Mouse (Mus musculus) heart, embryonic 13.5 days (tissue): ENCODE data around the gene Cxcl14. TPM values are rescaled to one million over a fixed set of nuclear protein-coding genes. Genes with fewer than 3 reads are reported as not detected.

Experiments
- ATAC-seq: fragments of 200-750 bp; cut with Nextera tagmentation; 2 replicates; pipeline ENCODE4 v1.8.0; 2017; ENCODE audit warnings: moderate TSS enrichment; ENCODE audit not compliant: insufficient number of reproducible peaks, low FRiP score, low TSS enrichment; ENCODE audit errors: extremely low read depth
- H3K27ac ChIP-seq: fragments of 300-500 bp; sonication (generic); replicated peaks from 2 replicates; pipeline ENCODE4 v1.5.1; 2015; ENCODE audit warnings: moderate library complexity, mild to moderate bottlenecking, inconsistent platforms
- H3K27me3 ChIP-seq: fragments of 300-500 bp; sonication (generic); replicated peaks from 2 replicates; pipeline ENCODE4 v1.6.1; 2015; ENCODE audit warnings: mild to moderate bottlenecking, inconsistent platforms
- H3K36me3 ChIP-seq: fragments of 300-500 bp; sonication (generic); 2 replicates; pipeline ENCODE4 v1.6.1; 2015; ENCODE audit warnings: mild to moderate bottlenecking, inconsistent platforms
- H3K4me1 ChIP-seq: fragments of 300-500 bp; sonication (generic); 2 replicates; pipeline ENCODE4 v1.6.1; 2015; ENCODE audit warnings: inconsistent platforms
- H3K4me2 ChIP-seq: fragments of 300-500 bp; sonication (generic); 2 replicates; pipeline ENCODE4 v1.6.1; 2015; ENCODE audit warnings: inconsistent platforms, mild to moderate bottlenecking, moderate library complexity
- H3K4me3 ChIP-seq: fragments of 300-500 bp; sonication (generic); 2 replicates; pipeline ENCODE4 v1.5.1; 2015; ENCODE audit warnings: moderate library complexity, mild to moderate bottlenecking, inconsistent platforms
- H3K9ac ChIP-seq: fragments of 300-500 bp; sonication (generic); 2 replicates; pipeline ENCODE4 v1.6.1; 2015; ENCODE audit warnings: inconsistent platforms, mild to moderate bottlenecking, moderate library complexity
- H3K9me3 ChIP-seq: fragments of 300-500 bp; sonication (generic); 2 replicates; pipeline ENCODE4 v1.6.1; 2016; ENCODE audit warnings: inconsistent platforms
- WGBS: fragments of 180-500 bp; shearing (Covaris S2); methylation state at CpG from one replicate; pipeline ENCODE4 v1.1.7; 2015; ENCODE audit warnings: mixed read lengths; 5-methylcytosine and 5-hydroxymethylcytosine counted together
- polyA plus RNA-seq: library from polyadenylated mRNA; unstranded; fragments of >200 nt; fragmentation: Nextera tagmentation; extraction: Ambion mirVana; gene quantifications from 2 replicates; pipeline ENCODE4 v1.2.1, GENCODE M21; 2015

The Cxcl14 gene
- polyA plus RNA-seq, 1 experiment from 2014 or later = 1.9 TPM

DNA sequence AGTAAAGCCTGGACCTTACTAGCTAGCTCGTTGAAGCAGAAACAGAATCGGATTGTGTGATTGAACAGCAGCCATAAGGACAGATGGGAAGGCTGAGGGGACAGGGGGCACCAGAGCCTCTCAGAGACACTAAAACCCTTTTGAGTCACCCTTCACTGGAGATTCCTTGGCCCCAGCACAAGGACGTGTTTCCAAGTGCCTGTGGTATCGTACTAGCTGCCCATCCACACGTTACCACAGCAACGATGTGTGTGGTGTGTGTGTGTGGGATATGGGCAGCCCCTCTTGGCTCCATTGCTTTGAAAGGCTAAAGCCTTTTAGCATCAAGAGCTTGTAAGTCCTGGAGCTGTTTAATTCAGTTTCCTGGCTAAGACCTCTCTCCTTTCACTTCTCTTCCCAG is 33.4 kb upstream of the Cxcl14 start:
- 70% methylated on average over 6 of the region's 6 CpGs for WGBS
- ATAC-seq = no peak
- no peak overlapping the region for H3K9ac ChIP-seq
- H3K4me3 ChIP-seq = no peak overlapping the region
- H3K9me3 ChIP-seq = no peaks in the 10 kb centered on the region
- peaks cover 12% of the 10 kb centered on the region for H3K27me3 ChIP-seq
- no peak overlapping the region for H3K4me2 ChIP-seq
- H3K27ac ChIP-seq = no peak overlapping the region
- 0 out of 2 replicates have a peak, but pooled peaks cover under 1% of the 10 kb centered on the region for H3K4me1 ChIP-seq
- H3K36me3 ChIP-seq = no peaks in the 10 kb centered on the region

DNA sequence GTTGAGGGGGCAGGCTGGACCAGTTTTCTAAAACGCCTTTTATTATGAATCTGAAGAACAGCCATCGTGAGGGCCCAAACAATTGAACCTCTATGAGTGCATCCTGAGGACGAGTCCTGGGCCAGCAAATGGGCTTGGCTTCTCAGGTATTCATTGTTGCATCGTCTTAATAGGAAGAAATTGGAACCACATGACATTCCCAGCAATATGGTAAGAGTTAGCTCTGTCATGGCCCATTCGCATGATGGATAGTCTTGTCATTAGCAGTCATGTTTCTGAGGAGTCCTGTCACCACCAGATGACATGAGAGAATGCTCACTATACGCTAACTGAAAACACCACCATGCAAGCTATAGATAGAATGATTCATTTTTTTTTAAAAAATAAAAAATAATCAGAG is 32.8 kb upstream of the Cxcl14 start:
- Histone ChIP-seq H3K9ac (no peak overlapping the region), H3K27me3 (peaks cover 12% of the 10 kb centered on the region), H3K27ac (no peak overlapping the region), H3K9me3 (no peaks in the 10 kb centered on the region), H3K4me1 (no peaks in the 10 kb centered on the region), H3K4me3 (no peak overlapping the region), H3K36me3 (no peaks in the 10 kb centered on the region), H3K4me2 (no peak overlapping the region)
- 74% methylated on average over 6 of the region's 6 CpGs for WGBS
- no peak for ATAC-seq

DNA sequence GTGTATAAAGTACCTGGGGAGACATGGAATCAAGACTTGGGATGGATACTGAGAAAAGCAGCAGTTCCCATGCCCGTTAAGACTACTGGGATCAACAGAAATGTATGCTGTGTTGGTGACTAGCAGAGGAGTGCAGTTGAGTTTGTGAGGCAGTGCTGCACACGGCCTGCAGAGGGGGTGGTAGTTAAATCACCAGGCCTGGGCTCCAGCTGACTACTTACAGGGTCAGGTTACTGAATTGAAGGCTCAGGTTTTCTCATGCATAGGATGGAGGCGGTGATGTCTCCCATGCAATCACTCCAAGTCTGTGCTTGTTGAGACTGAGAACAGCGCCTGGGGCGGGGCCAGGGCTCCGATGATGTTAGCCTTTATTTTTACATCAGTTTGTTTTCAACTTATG is 31.4 kb upstream of the Cxcl14 start:
- Histone ChIP-seq H3K27me3 (peaks cover 12% of the 10 kb centered on the region), H3K4me2 (no peak overlapping the region), H3K4me1 (no peaks in the 10 kb centered on the region), H3K4me3 (no peak overlapping the region), H3K9me3 (no peaks in the 10 kb centered on the region), H3K9ac (no peak overlapping the region), H3K27ac (no peak overlapping the region), H3K36me3 (no peaks in the 10 kb centered on the region)
- no peak for ATAC-seq
- WGBS = 22% methylated on average over 6 of the region's 6 CpGs

- Histone ChIP-seq H3K36me3 (no peaks in the 10 kb centered on the region), H3K4me1 (peaks cover 6% of the 10 kb centered on the region), H3K27ac (no peak overlapping the region), H3K27me3 (no peaks in the 10 kb centered on the region), H3K9ac (no peak overlapping the region), H3K4me3 (no peak overlapping the region), H3K9me3 (no peaks in the 10 kb centered on the region), H3K4me2 (no peak overlapping the region)
- 76% methylated on average over 7 of the region's 7 CpGs for WGBS
- ATAC-seq = no peak
Observed at GRCm38 (mm10) chr13:56321635-56322034, 25.3 kb upstream of the Cxcl14 start.

GRCm38 (mm10) chr13:56316930-56317329 is 20.6 kb upstream of the Cxcl14 start:
- no peak overlapping the region for H3K27ac ChIP-seq
- H3K27me3 ChIP-seq = no peaks in the 10 kb centered on the region
- no peaks in the 10 kb centered on the region for H3K36me3 ChIP-seq
- no peaks in the 10 kb centered on the region for H3K9me3 ChIP-seq
- no peak overlapping the region for H3K4me3 ChIP-seq
- no peak overlapping the region for H3K9ac ChIP-seq
- no peak overlapping the region for H3K4me2 ChIP-seq
- WGBS = 73% methylated on average over 4 of the region's 4 CpGs
- peaks cover 13% of the 10 kb centered on the region for H3K4me1 ChIP-seq
- ATAC-seq = no peak

- no peak overlapping the region for H3K4me3 ChIP-seq
- WGBS = 36% methylated on average over 3 of the region's 3 CpGs
- peaks cover 13% of the 10 kb centered on the region for H3K9me3 ChIP-seq
- no peaks in the 10 kb centered on the region for H3K36me3 ChIP-seq
- H3K4me2 ChIP-seq = no peak overlapping the region
- no peak overlapping the region for H3K9ac ChIP-seq
- no peaks in the 10 kb centered on the region for H3K27me3 ChIP-seq
- no peak for ATAC-seq
- peaks cover 13% of the 10 kb centered on the region for H3K4me1 ChIP-seq
- no peak overlapping the region for H3K27ac ChIP-seq
Observed at GRCm38 (mm10) chr13:56315201-56315600, 18.9 kb upstream of the Cxcl14 start.

- peaks cover 25% of the 10 kb centered on the region; the same call in 1 of the 2 replicates for H3K27me3 ChIP-seq
- WGBS = 69% methylated on average over 12 of the region's 12 CpGs
- H3K9me3 ChIP-seq = peaks cover under 1% of the 10 kb centered on the region; the same call in 1 of the 2 replicates
- no peak overlapping the region for H3K4me3 ChIP-seq
- H3K4me2 ChIP-seq = no peak overlapping the region
- H3K9ac ChIP-seq = no peak overlapping the region
- peaks cover 5% of the 10 kb centered on the region; the same call in 1 of the 2 replicates for H3K4me1 ChIP-seq
- no peaks in the 10 kb centered on the region for H3K36me3 ChIP-seq
- ATAC-seq = no peak
- H3K27ac ChIP-seq = no peak overlapping the region
Observed at GRCm38 (mm10) chr13:56305058-56305457, 8.7 kb upstream of the Cxcl14 start.

GRCm38 (mm10) chr13:56304453-56304852 is 8.1 kb upstream of the Cxcl14 start:
- H3K9me3 ChIP-seq = no peaks in the 10 kb centered on the region
- H3K36me3 ChIP-seq = no peaks in the 10 kb centered on the region
- no peak overlapping the region for H3K9ac ChIP-seq
- peaks cover 25% of the 10 kb centered on the region; the same call in 1 of the 2 replicates for H3K27me3 ChIP-seq
- no peak overlapping the region for H3K27ac ChIP-seq
- 48% methylated on average over 4 of the region's 4 CpGs for WGBS
- H3K4me3 ChIP-seq = no peak overlapping the region
- H3K4me2 ChIP-seq = no peak overlapping the region
- ATAC-seq = no peak
- H3K4me1 ChIP-seq = peaks cover 5% of the 10 kb centered on the region; the same call in 1 of the 2 replicates

DNA sequence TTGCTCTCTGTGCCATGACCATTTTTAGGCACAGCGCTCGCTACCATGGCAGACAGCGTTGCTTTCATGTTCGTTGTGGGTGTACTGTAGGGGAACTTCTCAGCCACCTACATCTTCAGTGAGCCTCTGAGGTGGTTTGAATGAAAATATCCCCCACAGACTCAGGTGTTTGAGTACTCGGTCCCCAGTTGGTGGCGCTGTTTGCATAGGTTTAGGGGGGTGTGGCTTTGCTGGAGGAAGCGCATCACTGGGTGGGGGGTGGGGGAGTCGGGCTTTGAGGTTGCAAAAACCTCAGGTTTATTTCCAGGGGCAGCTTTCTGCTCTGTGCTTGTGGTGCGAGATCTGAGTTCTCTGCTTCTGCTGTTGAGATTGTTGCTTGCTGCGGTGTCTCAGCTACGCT is 3.0 kb upstream of the Cxcl14 start:
- peaks cover 70% of the 10 kb centered on the region for H3K27me3 ChIP-seq
- no peak overlapping the region for H3K9ac ChIP-seq
- peaks cover 13% of the 10 kb centered on the region for H3K4me1 ChIP-seq
- ATAC-seq = no peak
- no peak overlapping the region for H3K4me3 ChIP-seq
- H3K36me3 ChIP-seq = no peaks in the 10 kb centered on the region
- H3K27ac ChIP-seq = no peak overlapping the region
- H3K4me2 ChIP-seq = no peak overlapping the region
- 85% methylated on average over 11 of the region's 11 CpGs for WGBS
- no peaks in the 10 kb centered on the region for H3K9me3 ChIP-seq

- H3K9ac ChIP-seq = peak overlapping the region; percentile 71; the same call in 1 of the 2 replicates
- H3K4me2 ChIP-seq = peak overlapping the region; percentile 88
- H3K4me1 ChIP-seq = peaks cover 13% of the 10 kb centered on the region
- H3K9me3 ChIP-seq = no peaks in the 10 kb centered on the region
- H3K36me3 ChIP-seq = no peaks in the 10 kb centered on the region
- H3K27ac ChIP-seq = no peak overlapping the region
- 9% methylated on average over 8 of the region's 8 CpGs for WGBS
- ATAC-seq = no peak
- H3K4me3 ChIP-seq = peak overlapping the region; percentile 58
- H3K27me3 ChIP-seq = peaks cover 87% of the 10 kb centered on the region
Observed at GRCm38 (mm10) chr13:56296659-56297020, 289 bp upstream of the Cxcl14 start.

- Histone ChIP-seq H3K4me1 (peaks cover 13% of the 10 kb centered on the region), H3K9ac (peak overlapping the region; percentile 71), H3K4me2 (peak overlapping the region; percentile 88), H3K36me3 (no peaks in the 10 kb centered on the region), H3K27me3 (peaks cover 88% of the 10 kb centered on the region), H3K9me3 (no peaks in the 10 kb centered on the region), H3K4me3 (peak overlapping the region; percentile 58), H3K27ac (no peak overlapping the region)
- ATAC-seq = no peak
- 5% methylated on average over 13 of the region's 13 CpGs for whole genome bisulfite sequencing
Observed at GRCm38 (mm10) chr13:56295586-56295942, 787 bp downstream of the Cxcl14 start.

- Histone ChIP-seq H3K9me3 (0 out of 2 replicates have a peak, but pooled peaks cover 2% of the 10 kb centered on the region), H3K36me3 (no peaks in the 10 kb centered on the region), H3K4me1 (peaks cover 13% of the 10 kb centered on the region), H3K4me3 (peak overlapping the region; percentile 58; the same call in 1 of the 2 replicates), H3K4me2 (0 out of 2 replicates have a peak overlapping the region, but pooled peaks have one; percentile 88), H3K27ac (no peak overlapping the region), H3K9ac (no peak overlapping the region), H3K27me3 (peaks cover 95% of the 10 kb centered on the region)
- ATAC-seq = no peak
- 5% methylated on average over 10 of the region's 10 CpGs for WGBS
Observed at GRCm38 (mm10) chr13:56294908-56295307, 1.4 kb downstream of the Cxcl14 start.
